Mouse (Mus musculus): ENCODE measurements around the gene Zkscan7.
"Not testable (repeated sequence)": the region's sequence is repeated elsewhere in the genome, so short reads cannot be mapped to it uniquely, and the experiment has no call there.

Gene Zkscan7

DNA sequence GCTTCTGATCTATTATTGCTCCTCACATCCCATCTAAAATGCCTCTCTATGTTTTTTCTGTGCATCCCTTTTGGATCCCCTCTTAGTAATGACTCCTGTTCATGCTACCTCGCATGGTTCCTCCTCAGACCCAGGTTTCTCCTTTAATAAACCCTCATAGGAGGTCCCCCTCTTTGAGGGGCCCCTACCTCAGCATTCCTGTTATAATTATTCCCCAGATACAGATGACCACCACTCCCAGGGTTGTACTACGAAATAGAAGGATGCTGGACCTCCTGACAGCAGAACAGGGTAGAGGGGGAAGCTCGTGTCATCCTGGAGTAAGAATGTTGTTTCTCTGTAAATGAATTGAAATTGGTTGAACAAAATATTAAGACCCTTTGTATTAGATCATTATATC lies at the start of gene Zkscan7:
TSS of gene Zkscan7 (plus strand) at position 301 of the 400 bp plus-strand sequence.
- in situ Hi-C loops (cut with MboI, MseI): loop anchor here (5.0 kb wide), 1 partner anchor 78 kb away; the partner anchor contains the start of gene Tcaim

DNA sequence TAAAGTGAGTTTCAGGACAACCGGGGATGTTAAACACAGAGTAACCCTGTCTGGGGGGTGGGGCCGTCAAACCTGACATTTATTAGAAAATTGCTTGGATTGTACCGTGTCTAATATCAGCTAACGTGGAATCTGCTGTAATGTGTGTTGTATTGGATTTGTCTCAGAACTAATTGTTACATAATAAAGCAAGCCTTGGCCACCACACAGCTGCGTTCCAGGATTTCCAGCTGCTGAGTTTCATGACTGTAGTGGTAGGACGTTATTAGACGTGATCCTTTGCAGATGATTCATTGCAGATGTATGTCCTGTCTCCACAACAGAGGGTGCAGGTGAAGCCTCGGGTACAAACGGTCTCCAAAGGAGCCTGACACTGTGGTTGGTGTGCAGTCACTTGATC lies 49.4 kb upstream of the Zkscan7 start:
- in situ Hi-C loops (cut with MboI, MseI): no loop called here

DNA sequence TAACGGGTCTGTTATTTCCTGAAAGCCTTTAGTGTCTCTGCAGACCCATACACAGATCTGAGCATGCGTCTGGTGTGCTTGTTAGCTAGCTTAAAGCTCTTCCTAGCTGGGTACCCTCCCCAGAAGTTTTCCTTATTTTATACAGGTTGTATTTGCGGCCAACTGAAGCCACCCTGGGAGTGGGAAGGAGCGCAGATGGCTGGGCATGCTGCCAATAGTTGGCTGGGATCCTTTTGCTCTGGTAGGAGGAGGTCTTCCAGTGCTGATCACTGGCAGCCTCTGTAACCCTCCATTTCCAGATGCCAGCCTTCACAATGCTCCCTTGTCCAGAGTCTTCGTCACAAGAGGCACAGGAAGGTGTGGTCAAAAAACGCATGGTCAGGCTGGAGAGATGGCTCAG lies 48.7 kb upstream of the Zkscan7 start:
- in situ Hi-C loops (cut with MboI, MseI): no loop called here

DNA sequence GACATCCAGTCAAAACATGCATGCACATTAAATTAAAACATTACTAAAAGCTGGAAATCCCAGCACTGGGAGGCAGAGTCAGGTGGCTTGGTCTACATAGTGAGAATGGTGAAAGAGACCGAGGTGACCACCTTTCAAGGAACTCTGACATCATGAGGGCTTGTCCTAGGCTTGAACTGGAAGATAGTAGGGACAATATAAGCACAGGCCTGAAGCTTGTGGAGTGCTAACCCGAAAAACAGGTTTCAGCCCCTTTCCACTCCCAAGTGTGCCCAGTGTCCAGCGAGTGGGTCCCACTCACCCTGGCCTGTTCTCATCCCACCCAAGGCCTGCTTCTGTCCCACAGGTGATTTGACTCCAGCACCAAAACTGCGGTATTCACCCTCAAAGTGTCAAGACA lies 48.3 kb upstream of the Zkscan7 start:
- in situ Hi-C loops (cut with MboI, MseI): no loop called here

DNA sequence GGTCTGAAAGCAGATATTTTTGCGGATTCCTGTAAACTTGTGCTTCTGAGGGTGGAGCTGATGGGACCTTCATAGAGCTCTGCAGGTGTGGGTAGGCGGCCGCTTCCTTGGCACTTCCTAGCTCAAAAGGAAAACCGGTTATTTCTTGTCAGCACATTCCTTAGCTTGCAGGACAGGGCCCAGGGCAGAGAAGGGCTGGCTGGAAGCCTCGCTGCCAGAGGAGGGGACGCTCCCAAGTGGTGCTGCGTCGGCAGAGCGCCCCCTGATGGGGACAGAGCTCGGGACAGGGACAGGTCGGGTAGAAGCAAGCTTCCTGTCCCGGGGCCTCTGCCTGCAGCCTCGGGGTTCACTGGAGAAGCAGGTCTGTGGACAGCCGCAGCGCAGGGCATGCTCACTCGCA lies 47.8 kb upstream of the Zkscan7 start:
- in situ Hi-C loops (cut with MboI, MseI): no loop called here

DNA sequence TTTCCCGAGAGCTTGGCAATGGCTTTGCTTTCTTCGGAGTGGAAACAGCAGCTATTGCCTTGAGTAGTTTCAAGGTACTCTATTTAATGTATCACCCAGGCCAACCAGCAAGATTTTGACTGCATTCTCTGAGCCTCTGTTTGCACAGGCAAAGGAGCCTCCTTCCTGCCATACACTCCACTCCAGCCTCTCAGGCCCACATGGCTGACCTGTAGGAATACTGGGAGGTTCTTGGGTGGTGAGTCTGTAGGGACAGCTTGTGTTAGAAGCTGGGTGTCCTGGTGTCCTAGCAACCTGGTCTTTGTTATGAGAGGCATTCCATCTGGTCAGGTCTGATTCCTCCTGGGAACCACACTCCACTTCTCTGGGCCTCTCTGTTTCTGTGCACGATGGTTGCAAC lies 41.7 kb upstream of the Zkscan7 start, which contains the start of gene Gm35549:
TSS of gene Gm35549 (minus strand) at position 276 of the 400 bp plus-strand sequence.
- in situ Hi-C loops (cut with MboI, MseI): no loop called here

DNA sequence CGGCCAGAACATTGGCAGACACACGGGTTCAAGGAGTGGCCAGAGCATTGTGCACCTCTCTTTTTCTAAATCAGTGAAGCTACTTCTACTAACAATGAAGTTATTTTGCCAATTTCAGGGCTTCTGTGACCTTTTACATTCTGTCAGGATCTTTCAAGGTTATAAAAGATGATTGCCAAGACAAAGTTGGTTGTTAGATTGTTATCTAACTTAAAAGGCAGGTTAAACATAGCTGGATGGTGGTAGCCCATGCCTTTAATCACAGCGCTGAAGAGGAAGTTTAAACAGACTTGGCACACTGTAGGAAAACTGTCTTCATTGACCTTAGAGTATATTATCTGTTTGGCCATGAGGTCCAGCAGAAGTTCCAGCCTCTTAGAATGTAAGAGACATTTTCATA lies 39.9 kb upstream of the Zkscan7 start:
- in situ Hi-C loops (cut with MboI, MseI): no loop called here

DNA sequence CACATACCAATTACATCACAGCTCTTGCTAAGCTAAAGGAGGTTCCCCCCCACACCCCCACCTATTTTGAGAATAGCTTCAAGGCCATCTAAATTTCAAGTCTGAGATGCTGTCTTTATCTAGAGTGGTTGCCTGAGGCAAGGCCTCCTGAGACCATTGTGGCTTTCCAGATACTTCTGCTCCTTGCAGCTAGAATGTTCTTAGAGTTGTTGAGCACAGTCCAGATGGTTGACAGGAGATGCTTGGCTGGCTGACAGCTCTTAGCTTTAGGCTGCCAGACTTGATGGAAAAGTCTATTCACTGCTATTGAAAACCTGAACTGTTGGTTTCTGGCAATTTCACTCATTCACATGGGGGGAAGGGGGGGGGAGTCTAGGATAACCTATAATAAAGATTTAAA lies 39.3 kb upstream of the Zkscan7 start:
- in situ Hi-C loops (cut with MboI, MseI): no loop called here

DNA sequence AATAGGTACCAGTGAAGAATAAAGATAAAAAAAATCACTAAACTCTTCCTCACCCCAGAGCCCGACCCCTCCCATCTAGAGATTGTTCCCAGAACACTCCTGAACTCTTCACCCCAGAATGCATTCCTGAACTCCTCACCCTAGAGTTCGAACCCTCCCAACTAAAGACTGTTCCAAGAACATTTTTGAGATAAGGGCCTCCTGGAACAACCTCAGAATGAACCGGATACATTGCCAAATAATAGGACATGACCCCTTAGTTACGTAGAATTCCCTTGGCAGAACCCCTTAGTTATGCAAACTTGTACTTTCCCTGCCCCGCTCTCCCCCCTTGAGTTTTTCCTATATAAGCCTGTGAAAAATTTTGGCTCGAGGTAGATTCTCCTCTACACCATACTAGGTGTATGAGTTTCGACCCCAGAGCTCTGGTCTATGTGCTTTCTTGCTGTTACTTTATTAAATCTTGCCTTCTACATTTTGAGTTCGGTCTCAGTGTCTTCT lies 37.6 kb upstream of the Zkscan7 start:
- in situ Hi-C loops (cut with MboI, MseI): not testable (repeated sequence)

DNA sequence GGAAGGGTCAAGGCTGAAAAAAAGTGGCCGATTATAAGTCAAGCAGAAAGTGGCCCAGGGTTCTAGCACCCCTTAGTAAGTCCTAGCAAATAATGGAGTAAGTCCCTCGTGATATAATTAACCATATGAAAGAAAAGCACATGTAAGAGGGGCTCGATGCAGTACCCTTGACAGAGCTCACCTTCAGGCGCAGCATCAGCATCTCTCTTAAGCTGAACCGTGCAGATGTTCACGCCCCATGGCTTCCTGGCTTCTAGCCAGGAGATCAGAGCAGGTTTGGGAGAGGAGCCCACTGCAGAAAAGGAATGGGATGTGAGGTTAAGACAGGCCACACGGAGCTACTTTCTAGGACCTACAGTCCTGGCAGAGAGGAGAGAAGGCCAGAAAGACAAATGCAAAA lies 31.0 kb upstream of the Zkscan7 start:
- in situ Hi-C loops (cut with MboI, MseI): no loop called here

DNA sequence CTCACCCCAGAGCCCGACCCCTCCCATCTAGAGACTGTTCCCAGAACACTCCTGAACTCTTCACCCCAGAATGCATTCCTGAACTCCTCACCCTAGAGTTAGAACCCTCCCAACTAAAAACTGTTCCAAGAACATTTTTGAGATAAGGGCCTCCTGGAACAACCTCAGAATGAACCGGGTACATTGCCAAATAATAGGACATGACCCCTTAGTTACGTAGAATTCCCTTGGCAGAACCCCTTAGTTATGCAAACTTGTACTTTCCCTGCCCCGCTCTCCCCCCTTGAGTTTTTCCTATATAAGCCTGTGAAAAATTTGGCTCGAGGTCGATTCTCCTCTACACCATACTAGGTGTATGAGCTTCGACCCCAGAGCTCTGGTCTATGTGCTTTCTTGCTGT lies 30.3 kb upstream of the Zkscan7 start:
- in situ Hi-C loops (cut with MboI, MseI): not testable (repeated sequence)

DNA sequence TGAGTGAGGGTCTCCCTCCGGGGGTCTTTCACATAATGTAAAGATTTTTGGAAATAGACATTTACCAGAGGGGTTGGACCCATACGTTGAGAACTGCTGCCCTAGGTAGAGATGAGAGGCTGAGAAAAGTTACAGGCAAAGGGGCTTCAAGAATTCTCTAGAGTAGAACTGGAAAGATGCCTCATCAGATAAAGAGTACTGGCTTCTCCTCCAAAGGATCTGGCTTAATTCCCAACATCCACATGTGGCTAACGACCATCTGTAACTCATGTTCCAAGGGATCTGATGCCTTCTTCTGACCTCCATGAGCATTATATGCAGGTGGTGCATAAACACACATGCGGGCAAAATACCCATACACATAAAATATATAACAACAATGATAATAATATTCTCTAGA lies 29.9 kb upstream of the Zkscan7 start:
- in situ Hi-C loops (cut with MboI, MseI): no loop called here

DNA sequence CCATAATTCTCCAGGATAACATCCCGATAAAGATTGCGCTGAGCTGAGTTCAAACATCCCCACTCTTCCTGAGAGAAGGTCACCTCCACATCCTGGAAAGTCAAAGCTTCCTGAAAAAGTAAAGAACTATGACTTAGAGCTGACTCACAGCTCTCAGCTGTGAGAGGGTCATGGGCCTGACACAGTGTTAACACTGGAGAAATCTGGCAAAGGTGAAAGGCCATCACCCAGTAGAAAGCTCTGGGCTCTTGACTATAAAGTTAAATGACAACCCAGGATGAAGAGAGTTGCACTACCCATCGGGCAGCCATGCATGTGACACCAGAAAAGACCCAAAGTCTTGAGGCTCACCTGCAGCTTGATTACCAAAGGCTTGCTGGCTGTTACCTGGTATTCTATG lies 28.8 kb upstream of the Zkscan7 start:
- in situ Hi-C loops (cut with MboI, MseI): no loop called here

DNA sequence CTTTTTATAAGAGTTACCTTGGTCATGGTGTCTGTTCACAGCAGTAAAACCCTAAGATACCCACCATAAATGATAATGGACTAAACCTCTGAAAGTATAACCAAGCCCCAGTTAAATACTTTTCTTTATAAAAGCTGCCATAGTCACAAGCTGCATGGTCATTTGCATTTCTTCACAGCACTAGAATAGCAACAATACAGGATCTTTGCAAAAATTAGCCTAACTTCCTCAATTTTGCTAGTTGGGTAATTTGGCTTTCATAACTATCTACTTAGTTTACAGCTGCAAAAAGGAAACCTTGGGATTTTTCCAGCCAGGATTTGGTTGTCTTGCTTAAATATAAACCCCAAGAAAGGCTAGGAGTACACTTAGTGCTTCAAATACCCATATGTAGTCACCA lies 24.7 kb upstream of the Zkscan7 start:
- in situ Hi-C loops (cut with MboI, MseI): no loop called here

DNA sequence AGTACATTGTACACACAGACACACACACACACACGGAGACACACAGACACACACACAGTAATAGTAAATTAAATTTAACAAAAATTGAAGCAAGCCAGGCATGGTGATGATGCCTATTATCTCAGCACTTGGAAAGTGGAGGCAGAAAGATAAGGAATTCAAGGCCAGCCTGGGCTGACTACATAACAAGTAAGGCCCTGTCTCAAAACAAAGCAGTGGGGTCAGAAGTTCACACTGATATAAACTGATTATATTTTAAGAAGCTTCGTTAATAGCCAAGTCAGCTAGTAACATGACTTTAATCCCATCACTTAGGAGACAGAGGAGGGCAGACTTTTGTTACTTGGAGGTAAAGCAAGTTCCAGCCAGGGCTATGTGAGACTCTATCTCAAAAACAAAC lies 21.8 kb upstream of the Zkscan7 start:
- in situ Hi-C loops (cut with MboI, MseI): no loop called here

DNA sequence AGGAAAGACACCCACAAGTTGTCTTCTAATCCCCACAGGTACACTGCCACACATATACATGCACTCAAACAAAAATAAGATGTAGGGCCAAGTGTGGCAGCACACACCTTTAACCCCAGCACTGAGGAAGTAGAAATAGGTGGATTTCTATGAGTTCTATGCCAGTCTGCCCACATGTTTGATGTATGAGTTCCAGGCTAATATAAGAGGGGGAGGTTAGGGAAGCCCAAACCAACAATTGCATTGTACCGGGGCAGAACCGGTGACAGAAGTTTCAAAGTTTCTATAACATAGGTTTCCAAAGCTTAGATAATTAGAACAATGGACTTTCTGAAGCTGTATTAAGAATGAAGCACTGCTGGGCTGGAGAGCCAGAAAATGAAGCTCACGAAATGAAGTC lies 20.6 kb upstream of the Zkscan7 start:
- in situ Hi-C loops (cut with MboI, MseI): no loop called here

DNA sequence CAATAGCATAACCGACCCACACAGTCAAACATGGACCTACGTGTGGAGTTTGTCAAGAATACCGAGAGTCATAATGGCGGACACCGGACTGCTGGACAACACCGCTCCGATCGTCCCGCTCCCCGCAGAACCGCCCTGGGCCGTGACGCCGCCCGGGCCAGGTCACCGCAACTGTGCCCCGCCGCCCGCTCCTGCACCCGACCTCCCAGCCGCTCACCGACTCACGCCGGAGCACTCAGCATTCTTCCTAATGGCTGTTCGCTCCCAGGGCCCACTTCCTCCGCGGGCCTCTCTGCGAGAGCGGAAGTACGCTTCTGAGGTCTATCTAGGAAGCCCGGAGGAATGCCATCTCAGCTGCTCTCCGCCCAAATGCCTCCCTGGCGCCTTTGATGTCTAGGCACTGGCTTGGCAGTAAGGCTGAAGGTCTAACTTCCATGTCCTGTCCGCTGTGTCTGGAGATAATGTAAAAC lies 19.8 kb upstream of the Zkscan7 start, which contains the start of gene Zfp445:
TSS of gene Zfp445 (minus strand) at position 310 of the 470 bp plus-strand sequence.
- in situ Hi-C loops (cut with MboI, MseI): no loop called here

DNA sequence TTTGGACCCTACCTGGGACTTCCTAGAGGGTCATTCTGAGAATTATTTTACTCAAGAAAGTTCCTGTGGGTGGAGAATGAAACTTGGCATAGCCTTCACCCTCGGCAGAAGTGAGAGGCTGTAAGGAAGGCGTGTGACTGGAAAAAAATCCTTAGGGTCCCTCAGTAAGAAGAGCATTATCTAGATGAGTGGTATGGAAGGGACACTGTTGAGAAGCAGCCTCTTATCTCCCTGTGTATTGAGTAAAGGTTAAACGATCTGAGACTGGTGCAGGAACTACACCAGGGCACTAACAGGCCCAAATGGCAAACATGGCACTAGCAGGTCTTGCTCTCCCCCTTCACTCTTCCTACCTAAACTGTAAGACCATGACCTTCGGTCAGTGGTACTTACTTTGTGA lies 19.3 kb upstream of the Zkscan7 start:
- in situ Hi-C loops (cut with MboI, MseI): no loop called here

DNA sequence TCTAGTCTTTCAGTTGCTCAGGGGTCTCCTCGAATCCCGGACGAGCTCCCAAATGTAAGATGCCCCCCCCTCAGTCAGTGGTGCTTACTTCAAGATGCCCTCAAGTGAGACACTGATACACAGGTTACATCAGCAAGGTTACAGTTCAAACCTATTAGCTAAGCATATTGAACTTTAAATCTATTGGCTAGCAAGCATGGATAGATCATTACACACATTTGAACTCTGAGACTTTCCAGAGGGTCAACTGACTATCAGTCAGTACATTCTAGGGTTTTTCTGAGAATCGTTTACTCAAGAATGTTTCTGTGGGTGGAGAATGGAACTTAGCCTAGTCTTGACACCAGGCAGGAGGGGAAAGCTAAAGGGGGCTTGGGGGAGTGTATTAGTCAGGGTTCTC lies 12.9 kb upstream of the Zkscan7 start:
- in situ Hi-C loops (cut with MboI, MseI): no loop called here

DNA sequence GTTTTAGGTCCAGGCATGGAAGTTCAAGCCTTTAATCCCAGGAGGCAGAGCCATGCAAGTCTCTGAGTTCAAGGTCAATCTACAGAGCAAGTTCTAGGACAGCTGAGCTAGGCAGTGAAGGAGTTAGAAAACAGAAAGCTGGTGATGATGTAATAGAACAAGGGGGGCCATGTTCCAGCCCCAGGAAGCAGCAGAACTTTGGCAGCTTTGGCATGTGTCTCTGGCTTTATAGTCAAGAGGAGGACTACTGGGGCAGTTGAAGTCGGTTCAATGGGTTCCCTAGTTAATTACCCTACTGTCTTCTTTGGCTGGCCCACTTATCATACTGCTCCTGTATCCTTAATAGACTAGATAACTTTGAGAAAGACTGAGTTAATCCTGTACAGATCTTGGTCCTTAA lies 10.8 kb upstream of the Zkscan7 start:
- in situ Hi-C loops (cut with MboI, MseI): no loop called here

DNA sequence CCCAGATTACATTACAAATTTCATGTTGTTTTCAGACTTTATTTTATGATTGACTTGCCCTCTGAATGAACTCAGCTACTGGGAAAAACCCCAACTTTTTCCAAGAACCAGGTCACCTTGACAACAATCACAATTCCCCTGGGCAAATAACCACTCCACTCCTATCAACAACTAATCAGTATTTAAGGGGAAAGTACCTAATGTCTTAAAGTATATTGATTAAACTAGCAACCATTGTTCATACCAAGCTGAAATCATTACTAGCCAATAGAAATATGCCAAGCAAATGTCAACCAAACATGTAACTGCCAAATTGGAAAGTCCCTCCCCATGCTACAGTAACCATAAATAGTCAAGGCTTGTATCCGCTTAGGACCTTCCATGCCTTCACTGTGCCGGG lies 10.3 kb upstream of the Zkscan7 start:
- in situ Hi-C loops (cut with MboI, MseI): no loop called here

DNA sequence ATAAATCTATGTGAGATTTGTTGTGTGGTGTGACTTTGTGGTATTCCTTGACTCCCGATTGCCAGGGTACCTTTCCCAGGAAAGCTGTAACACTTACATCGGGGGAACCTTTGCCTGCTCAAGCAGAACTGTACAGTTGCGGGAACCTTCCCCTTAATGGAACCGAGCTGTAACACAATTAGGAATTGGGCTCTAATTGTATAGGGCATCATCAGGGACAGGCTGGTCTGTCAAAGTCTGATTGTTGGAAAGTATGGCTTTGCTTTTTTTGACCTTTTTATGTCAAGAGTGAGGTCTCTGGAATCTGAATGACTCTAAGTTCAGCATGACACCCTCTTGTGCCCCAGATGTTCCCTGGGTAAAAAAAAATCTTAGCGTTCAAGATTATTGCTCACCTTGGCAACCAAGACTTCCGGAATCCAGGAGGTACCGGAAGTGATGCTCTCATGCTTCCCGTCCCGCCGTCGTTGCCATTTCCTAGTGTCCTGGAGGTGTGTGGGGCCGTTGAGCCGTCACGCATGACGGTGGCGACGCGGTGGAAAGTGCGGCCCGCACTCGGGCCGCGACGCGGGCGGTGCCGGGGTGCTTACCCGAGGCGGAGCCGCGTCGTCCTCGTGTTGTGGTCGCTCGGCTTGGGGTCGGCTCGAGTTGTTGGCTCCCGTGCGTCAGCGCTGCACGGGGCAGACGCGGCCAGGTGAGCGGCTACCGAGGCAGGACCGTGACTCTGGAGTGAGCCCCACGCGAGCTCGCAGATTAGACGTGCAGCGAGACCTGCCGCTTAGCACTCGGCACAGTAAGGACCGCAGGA lies 1.1 kb downstream of the Zkscan7 start:
- in situ Hi-C loops (cut with MboI, MseI): loop anchor here (5.0 kb wide), 1 partner anchor 79 kb away; the partner anchor contains the start of gene Tcaim

DNA sequence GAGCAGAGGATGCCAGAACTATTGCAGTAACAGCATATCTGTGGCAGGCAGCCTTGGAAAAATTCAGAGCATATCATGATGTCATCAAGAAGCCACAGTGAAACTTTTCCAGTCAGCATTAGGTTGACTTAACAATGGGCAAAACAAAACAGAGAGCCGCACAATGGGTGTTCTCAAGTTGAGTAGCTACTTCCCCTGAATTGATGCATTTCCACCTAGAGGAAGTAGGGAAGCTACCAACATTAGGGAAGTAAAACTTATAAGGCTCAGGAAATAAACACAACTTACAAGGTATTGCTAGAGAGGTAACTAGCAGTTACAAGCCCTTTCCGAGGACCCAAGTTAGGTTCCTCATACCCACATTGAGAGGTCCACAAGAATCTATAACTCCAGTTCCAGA lies 15.6 kb downstream of the Zkscan7 start:
- in situ Hi-C loops (cut with MboI, MseI): no loop called here

Measured in T-helper 1 cell (primary cell).